Mouse (Mus musculus) gastrocnemius, adult 8-10 months (tissue): ENCODE data around the gene Olfr1513. TPM values are rescaled to one million over a fixed set of nuclear protein-coding genes. Genes with fewer than 3 reads are reported as not detected.
"Not testable (repeated sequence)": the region's sequence is repeated elsewhere in the genome, so short reads cannot be mapped to it uniquely, and the experiment has no call there.

ENCODE experiments used
- DNase-seq, 2 experiments: peaks; one replicate each; pipeline ENCODE4 v3.0.0; 2022; ENCODE audit warnings: low spot score in 2 of 2
- total RNA-seq, 4 experiments: library from RNA; stranded (reverse); gene quantifications; 2 replicates each; pipeline ENCODE4 v1.2.4; 2022

The Olfr1513 gene
- not detected for total RNA-seq

- no peak for DNase-seq
Measured at GRCm38 (mm10) chr14:52356308-52356707, at the start of gene Olfr1513. Gene Olfr1513, minus strand, starts transcription at chr14:52356408.

- no peak for DNase-seq
Measured at GRCm38 (mm10) chr14:52397279-52397678, 41.1 kb upstream of the Olfr1513 start, which contains the start of gene Olfr1511. Gene Olfr1511, minus strand, starts transcription at chr14:52397379.

GRCm38 (mm10) chr14:52390084-52390848, 34.1 kb upstream of the Olfr1513 start:
- not testable (repeated sequence) for DNase-seq

GRCm38 (mm10) chr14:52379068-52379467, 22.9 kb upstream of the Olfr1513 start, which contains the start of gene Olfr1512:
Gene Olfr1512, minus strand, starts transcription at chr14:52379168.
- no peak for DNase-seq

GRCm38 (mm10) chr14:52368741-52369140, 12.5 kb upstream of the Olfr1513 start:
- no peak for DNase-seq

- no peak for DNase-seq
Measured at GRCm38 (mm10) chr14:52339512-52339852, 16.7 kb downstream of the Olfr1513 start.

- no peak for DNase-seq
Measured at GRCm38 (mm10) chr14:52338751-52339511, 17.3 kb downstream of the Olfr1513 start.

- no peak for DNase-seq
Measured at GRCm38 (mm10) chr14:52332171-52332570, 24.0 kb downstream of the Olfr1513 start.

GRCm38 (mm10) chr14:52331069-52331750, 25.0 kb downstream of the Olfr1513 start:
- no peak for DNase-seq

- no peak for DNase-seq
Measured at GRCm38 (mm10) chr14:52327910-52328812, 28.0 kb downstream of the Olfr1513 start, which contains the start of gene Sall2. Gene Sall2, minus strand, starts transcription at chr14:52328762.

- no peak for DNase-seq
Measured at GRCm38 (mm10) chr14:52327375-52327901, 28.8 kb downstream of the Olfr1513 start.

- DNase-seq = no peak
Measured at GRCm38 (mm10) chr14:52325890-52326289, 30.3 kb downstream of the Olfr1513 start.

GRCm38 (mm10) chr14:52319361-52319760, 36.8 kb downstream of the Olfr1513 start:
- no peak for DNase-seq

- no peak for DNase-seq
Measured at GRCm38 (mm10) chr14:52316441-52317225, 39.6 kb downstream of the Olfr1513 start.

GRCm38 (mm10) chr14:52315792-52316440, 40.3 kb downstream of the Olfr1513 start:
- DNase-seq = peak in 1 of 2 experiments; percentile 13

- no peak for DNase-seq
Measured at GRCm38 (mm10) chr14:52315283-52315780, 40.9 kb downstream of the Olfr1513 start.

- no peak for DNase-seq
Measured at GRCm38 (mm10) chr14:52314808-52315150, 41.4 kb downstream of the Olfr1513 start.

GRCm38 (mm10) chr14:52313931-52314807, 42.0 kb downstream of the Olfr1513 start:
- no peak for DNase-seq
